Mouse (Mus musculus) central nervous system, embryonic 11.5 days (tissue): ENCODE data around the gene Lime1. TPM values are rescaled to one million over a fixed set of nuclear protein-coding genes. Genes with fewer than 3 reads are reported as not detected.

Experiments
- polyA plus RNA-seq: library from polyadenylated mRNA; depleted of rRNA; stranded (reverse); fragments of >200 nt; gene quantifications from 2 replicates; pipeline ENCODE4 v1.2.3, GENCODE M21; 2012; rRNA removed

The Lime1 gene
- 38.4 and 60.0 TPM in 2 replicates for polyA plus RNA-seq

DNA sequence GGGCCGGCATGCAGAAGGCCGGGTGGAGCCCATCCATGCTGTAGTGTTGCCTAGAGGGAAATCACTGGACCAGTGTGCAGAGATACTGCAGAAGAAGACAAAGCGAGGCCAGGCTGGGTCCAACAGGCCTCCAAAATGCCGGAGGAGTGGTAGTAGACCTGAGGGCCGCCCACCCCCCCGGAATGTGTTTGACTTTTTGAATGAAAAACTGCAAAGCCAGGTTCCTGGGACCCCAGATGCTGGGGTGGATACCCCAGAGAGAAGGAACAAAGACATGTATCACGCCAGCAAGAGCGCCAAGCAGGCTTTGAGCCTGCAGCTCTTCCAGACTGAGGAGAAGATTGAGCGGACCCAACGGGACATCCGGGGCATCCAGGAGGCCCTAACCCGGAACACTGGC lies at the start of gene Lime1:
Gene Lime1 (plus strand): TSS at position 301 of the 400 bp plus-strand sequence.

DNA sequence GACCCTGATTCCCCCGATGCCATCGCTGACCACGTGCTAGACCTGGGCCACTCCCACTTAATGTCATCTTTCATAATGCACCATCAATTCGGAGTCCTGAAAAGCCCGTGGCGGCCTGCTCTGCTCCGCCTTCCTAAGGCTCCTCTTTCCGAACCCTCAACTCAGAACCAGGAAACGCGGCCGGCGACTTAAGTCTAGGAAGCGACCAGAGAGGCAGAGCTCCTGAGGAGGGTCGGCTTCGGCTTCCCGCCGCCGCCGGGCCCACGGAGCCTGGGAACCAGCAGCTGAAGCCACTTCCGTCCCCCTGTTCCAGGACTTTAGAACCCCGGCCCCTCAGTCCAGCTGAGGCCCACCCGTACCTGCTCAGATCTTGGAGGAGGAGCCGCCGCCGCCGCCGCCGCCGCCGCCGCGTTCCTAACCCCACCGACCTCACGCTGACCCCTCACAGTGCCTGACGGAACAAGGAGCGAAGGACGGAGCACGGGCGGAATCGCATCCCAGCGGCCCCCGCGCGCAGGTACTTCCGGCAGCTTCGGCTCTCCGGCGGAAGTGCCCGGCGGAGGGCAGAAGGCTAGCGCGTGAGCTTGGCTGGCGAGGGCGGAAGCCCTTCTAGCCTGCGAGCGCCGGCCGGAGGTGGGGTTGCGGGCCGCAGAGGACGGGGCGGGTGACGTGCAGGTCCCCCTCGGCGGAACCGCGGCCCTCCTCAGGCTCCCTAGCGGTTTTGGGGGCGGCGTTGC lies 14.8 kb upstream of the Lime1 start, which contains the start of the genes Zgpat and Arfrp1:
Gene Zgpat (plus strand): TSS at position 69 of the 737 bp plus-strand sequence.
Gene Arfrp1 (minus strand): TSS at position 545 of the 737 bp plus-strand sequence.

Other genes starting within 250 kb of the Lime1 start
- 19.1 and 19.2 TPM in 2 replicates for gene Kcnq2, start 244.8 kb upstream of the Lime1 start, polyA plus RNA-seq
- 6.3 and 8.5 TPM in 2 replicates for gene Eef1a2, start 223.1 kb upstream of the Lime1 start, polyA plus RNA-seq
- 169 and 247 TPM in 2 replicates for gene Ppdpf, start 192.8 kb upstream of the Lime1 start, polyA plus RNA-seq
- gene Ptk6, start 177.3 kb upstream of the Lime1 start, polyA plus RNA-seq = 0.02 TPM in 1 of 2 replicates, not detected in the other
- gene Srms, start 166.9 kb upstream of the Lime1 start, polyA plus RNA-seq = 0.05 and 0.17 TPM in 2 replicates
- gene Fndc11, start 160.1 kb upstream of the Lime1 start, polyA plus RNA-seq = 0.13 and 0.20 TPM in 2 replicates
- gene Helz2, start 138.1 kb upstream of the Lime1 start, polyA plus RNA-seq = 1.7 and 2.9 TPM in 2 replicates
- 21.5 and 33.3 TPM in 2 replicates for gene Gmeb2, start 92.0 kb upstream of the Lime1 start, polyA plus RNA-seq
- gene Stmn3, start 65.6 kb upstream of the Lime1 start, polyA plus RNA-seq = 166 and 354 TPM in 2 replicates
- 98.4 and 116 TPM in 2 replicates for gene Rtel1, start 60.3 kb upstream of the Lime1 start, polyA plus RNA-seq
- 63.2 and 85.0 TPM in 2 replicates for gene Zgpat, start 15.2 kb upstream of the Lime1 start, polyA plus RNA-seq
- 86.3 and 95.1 TPM in 2 replicates for gene Arfrp1, start 14.7 kb upstream of the Lime1 start, polyA plus RNA-seq
- gene Zbtb46, start 79.3 kb downstream of the Lime1 start, polyA plus RNA-seq = 11.8 and 16.4 TPM in 2 replicates
- gene Abhd16b, start 113.1 kb downstream of the Lime1 start, polyA plus RNA-seq = not detected in 2 replicates
- gene Tpd52l2, start 117.1 kb downstream of the Lime1 start, polyA plus RNA-seq = 137 and 215 TPM in 2 replicates
- 72.3 and 86.8 TPM in 2 replicates for gene Dnajc5, start 140.4 kb downstream of the Lime1 start, polyA plus RNA-seq
- gene Uckl1, start 204.8 kb downstream of the Lime1 start, polyA plus RNA-seq = 59.6 and 92.4 TPM in 2 replicates
- 50.4 and 77.7 TPM in 2 replicates for gene Prpf6, start 211.8 kb downstream of the Lime1 start, polyA plus RNA-seq
- 86.1 and 97.7 TPM in 2 replicates for gene Zfp512b, start 212.7 kb downstream of the Lime1 start, polyA plus RNA-seq
- 27.2 and 38.4 TPM in 2 replicates for gene Samd10, start 219.1 kb downstream of the Lime1 start, polyA plus RNA-seq